Mouse (Mus musculus) myocyte (in vitro differentiated cells): ENCODE measurements at regions not wholly inside any gene's neighbourhood (a gene's known extent, or its start where the extent isn't known, plus 50 kb on each side); places are given as distances from the start of the nearest gene placed in this dataset.

Experiments
- H3K27me3 ChIP-seq: one replicate; pipeline ENCODE4 v1.6.1; 2011; ENCODE audit not compliant: control insufficient read depth, insufficient read depth, insufficient read length
- H3K36me3 ChIP-seq: one replicate; pipeline ENCODE4 v1.6.1; 2011; ENCODE audit not compliant: control insufficient read depth, insufficient read depth
- H3K4me2 ChIP-seq: one replicate; pipeline ENCODE4 v1.6.1; 2011; ENCODE audit warnings: low read depth, control low read depth
- H3K4me3 ChIP-seq: one replicate; pipeline ENCODE4 v1.5.1; 2011; ENCODE audit warnings: mild to moderate bottlenecking, control low read depth, moderate library complexity
- H3K79me2 ChIP-seq: one replicate; pipeline ENCODE4 v1.6.1; 2011; ENCODE audit not compliant: control insufficient read depth, insufficient read depth
- H3ac ChIP-seq: one replicate; pipeline ENCODE4 v1.6.1; 2011; ENCODE audit not compliant: control insufficient read depth, insufficient read length
- CEBPB ChIP-seq: IDR thresholded peaks from 2 replicates; pipeline ENCODE4 v1.6.1; 2011; ENCODE audit warnings: mild to moderate bottlenecking, moderate library complexity; ENCODE audit not compliant: poor library complexity, insufficient read depth, severe bottlenecking
- E2F4 ChIP-seq: IDR thresholded peaks from one replicate; pipeline ENCODE4 v1.6.1; 2011; ENCODE audit warnings: mild to moderate bottlenecking, control low read depth, moderate library complexity; ENCODE audit not compliant: insufficient read depth
- MAX ChIP-seq: IDR thresholded peaks from one replicate; pipeline ENCODE4 v1.6.1; 2011; ENCODE audit warnings: low read depth, mild to moderate bottlenecking, control low read depth
- MYOD1 ChIP-seq, 3 experiments: IDR thresholded peaks; one replicate each; pipeline ENCODE4 v1.6.1; 2011; ENCODE audit warnings: control low read depth in 2 of 3, low read depth in 2 of 3, mild to moderate bottlenecking in 2 of 3, moderate library complexity in 1 of 3; ENCODE audit not compliant: insufficient read length in 2 of 3, control insufficient read depth in 1 of 3
- MYOG ChIP-seq, 3 experiments: IDR thresholded peaks; one replicate each; pipeline ENCODE4 v1.6.1; 2011; ENCODE audit warnings: control low read depth in 2 of 3, low read depth in 2 of 3, mild to moderate bottlenecking in 2 of 3; ENCODE audit not compliant: insufficient read length in 2 of 3, control insufficient read depth in 1 of 3, insufficient read depth in 1 of 3
- POLR2A ChIP-seq: IDR thresholded peaks from one replicate; pipeline ENCODE4 v1.6.1; 2011; ENCODE audit warnings: low read depth, mild to moderate bottlenecking, control low read depth, moderate library complexity; ENCODE audit not compliant: insufficient read length
- POLR2AphosphoS2 ChIP-seq: IDR thresholded peaks from one replicate; pipeline ENCODE4 v1.6.1; 2011; ENCODE audit warnings: low read depth, control low read depth; ENCODE audit not compliant: insufficient read length
- REST ChIP-seq: IDR thresholded peaks from one replicate; pipeline ENCODE4 v1.6.1; 2011; ENCODE audit warnings: mild to moderate bottlenecking, control low read depth, moderate library complexity; ENCODE audit not compliant: insufficient read depth, insufficient read length
- SRF ChIP-seq: IDR thresholded peaks from one replicate; pipeline ENCODE4 v1.6.1; 2011; ENCODE audit warnings: low read depth; ENCODE audit not compliant: control insufficient read depth, insufficient read length
- TCF12 ChIP-seq: IDR thresholded peaks from one replicate; pipeline ENCODE4 v1.6.1; 2011; ENCODE audit warnings: mild to moderate bottlenecking, control low read depth; ENCODE audit not compliant: poor library complexity, insufficient read depth, severe bottlenecking
- TCF3 ChIP-seq: IDR thresholded peaks from one replicate; pipeline ENCODE4 v1.6.1; 2011; ENCODE audit warnings: low read depth, control low read depth; ENCODE audit not compliant: insufficient read length
- USF1 ChIP-seq: IDR thresholded peaks from one replicate; pipeline ENCODE4 v1.6.1; 2011; ENCODE audit warnings: low read depth, mild to moderate bottlenecking, control low read depth, moderate library complexity

DNA sequence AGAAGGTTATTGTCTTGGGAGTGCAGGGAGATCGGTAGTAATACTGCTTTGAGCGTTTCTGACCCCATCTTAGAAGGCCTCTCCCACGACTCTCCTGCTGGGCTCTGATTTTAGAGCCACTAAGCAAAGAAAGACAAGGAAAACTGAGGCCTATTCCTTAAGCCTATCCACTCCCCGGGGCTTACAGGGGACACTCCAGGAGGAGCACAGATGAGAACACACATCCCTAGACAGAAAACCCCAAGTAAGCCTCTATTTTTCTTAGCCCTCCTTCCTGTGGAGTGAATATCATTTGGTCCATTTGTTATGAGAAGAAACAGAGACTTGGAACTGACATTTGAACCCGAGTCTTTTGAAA lies 67.7 kb upstream of the Ubash3b start:
- no peaks in the 10 kb centered on the region for H3K79me2 ChIP-seq
- H3ac ChIP-seq, result no peak overlapping the region
- H3K4me3 ChIP-seq, result no peak overlapping the region
- H3K36me3 ChIP-seq, result no peaks in the 10 kb centered on the region
- peak overlapping the region; percentile 79 for H3K4me2 ChIP-seq
- TF ChIP-seq TCF12, result no peak
- no peak for TF ChIP-seq MYOD1 (IDR thresholded peaks at IDR 0.05; ENCODE audit: control insufficient read depth in 1 of 3, insufficient read length in 2 of 3, low read depth in 2 of 3)
- TF ChIP-seq SRF, result no peak
- TF ChIP-seq CEBPB, result no peak
- TF ChIP-seq POLR2AphosphoS2, result no peak
- no peak for TF ChIP-seq MYOG (IDR thresholded peaks at IDR 0.05; ENCODE audit: control insufficient read depth in 1 of 3, insufficient read depth in 1 of 3, insufficient read length in 2 of 3, low read depth in 2 of 3)
- no peak for TF ChIP-seq TCF3
- TF ChIP-seq MAX, result no peak
- no peak for TF ChIP-seq E2F4
- no peak for TF ChIP-seq REST
- TF ChIP-seq USF1, result no peak
- no peak for TF ChIP-seq POLR2A
- no peaks in the 10 kb centered on the region for H3K27me3 ChIP-seq

DNA sequence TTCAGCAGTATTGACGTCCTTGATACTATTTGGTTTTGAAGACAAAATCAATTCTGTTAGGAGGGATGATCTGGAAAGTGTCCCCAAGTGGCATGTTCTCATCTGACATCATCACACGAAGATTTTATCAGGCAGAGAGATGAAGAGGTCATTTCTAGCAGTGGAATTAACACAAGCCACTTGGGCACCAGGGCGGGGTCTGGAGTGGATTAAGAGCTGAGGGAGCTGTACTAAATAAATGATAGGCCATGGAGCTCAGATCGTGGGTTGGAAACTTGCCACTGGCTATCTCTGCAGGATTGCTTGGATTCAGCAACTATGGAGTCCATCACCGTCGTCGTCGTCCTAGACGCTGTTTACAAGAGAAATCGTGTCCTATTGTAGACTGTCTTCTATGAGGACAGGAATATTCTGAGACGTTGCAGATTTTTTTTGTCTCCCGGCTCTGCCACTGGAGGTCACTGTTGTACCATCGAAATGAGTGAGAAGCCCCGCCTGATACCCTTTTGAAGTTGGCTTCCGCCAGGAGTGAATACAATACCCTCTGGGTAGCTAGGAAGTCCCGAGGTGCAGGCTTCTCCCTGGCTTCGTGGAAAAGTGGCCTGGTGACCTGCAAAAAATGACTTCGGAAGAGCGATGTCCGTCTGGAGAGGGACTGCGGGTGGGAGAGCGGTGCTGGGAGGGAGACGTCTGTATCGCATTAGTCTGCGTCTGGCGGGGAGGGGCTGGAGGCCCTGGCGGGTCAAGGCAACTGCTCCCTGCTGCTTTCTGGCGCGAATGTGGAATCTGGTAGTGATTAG lies 67.1 kb upstream of the Ubash3b start:
- no peak for TF ChIP-seq SRF
- TF ChIP-seq MYOD1 (IDR thresholded peaks at IDR 0.05; ENCODE audit: control insufficient read depth in 1 of 3, insufficient read length in 2 of 3, low read depth in 2 of 3), result no peak
- TF ChIP-seq TCF3, result no peak
- TF ChIP-seq POLR2A, result no peak
- TF ChIP-seq MYOG (IDR thresholded peaks at IDR 0.05; ENCODE audit: control insufficient read depth in 1 of 3, insufficient read depth in 1 of 3, insufficient read length in 2 of 3, low read depth in 2 of 3), result no peak
- TF ChIP-seq POLR2AphosphoS2, result no peak
- TF ChIP-seq MAX, result no peak
- no peak for TF ChIP-seq CEBPB
- TF ChIP-seq E2F4, result no peak
- TF ChIP-seq TCF12, result no peak
- TF ChIP-seq REST, result no peak
- Histone ChIP-seq H3K4me3 (no peak overlapping the region), H3K79me2 (no peaks in the 10 kb centered on the region), H3K27me3 (no peaks in the 10 kb centered on the region), H3K36me3 (no peaks in the 10 kb centered on the region), H3ac (no peak overlapping the region), H3K4me2 (peak overlapping the region; percentile 79)

DNA sequence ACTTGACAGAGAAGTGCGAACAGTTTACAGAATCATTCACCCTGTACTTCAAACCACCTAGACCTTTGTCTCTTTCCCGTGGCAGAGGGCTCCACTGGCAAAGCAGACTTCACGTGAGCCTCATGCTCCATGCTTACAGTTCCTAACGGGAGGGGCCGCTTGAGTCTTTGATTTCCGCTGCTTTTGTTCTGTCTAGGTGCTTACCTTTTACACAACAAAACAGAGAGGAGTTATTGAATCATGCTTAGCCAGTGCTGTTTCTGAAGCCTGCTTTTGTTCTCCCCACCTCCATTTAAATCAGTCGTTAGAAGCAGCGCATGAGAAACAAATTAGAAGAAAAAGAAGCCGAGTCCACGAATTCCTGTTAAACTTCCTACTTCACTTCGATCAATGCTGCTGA lies 61.9 kb upstream of the Ubash3b start:
- Histone ChIP-seq H3K27me3 (no peaks in the 10 kb centered on the region), H3K36me3 (no peaks in the 10 kb centered on the region), H3K4me3 (no peak overlapping the region), H3K4me2 (no peak overlapping the region), H3ac (no peak overlapping the region), H3K79me2 (no peaks in the 10 kb centered on the region)
- TF ChIP-seq POLR2AphosphoS2 (no peak), MYOD1 (IDR thresholded peaks at IDR 0.05; ENCODE audit: control insufficient read depth in 1 of 3, insufficient read length in 2 of 3, low read depth in 2 of 3) (no peak), TCF12 (no peak), E2F4 (no peak), POLR2A (no peak), MYOG (IDR thresholded peaks at IDR 0.05; ENCODE audit: control insufficient read depth in 1 of 3, insufficient read depth in 1 of 3, insufficient read length in 2 of 3, low read depth in 2 of 3) (no peak), CEBPB (no peak), USF1 (no peak)

DNA sequence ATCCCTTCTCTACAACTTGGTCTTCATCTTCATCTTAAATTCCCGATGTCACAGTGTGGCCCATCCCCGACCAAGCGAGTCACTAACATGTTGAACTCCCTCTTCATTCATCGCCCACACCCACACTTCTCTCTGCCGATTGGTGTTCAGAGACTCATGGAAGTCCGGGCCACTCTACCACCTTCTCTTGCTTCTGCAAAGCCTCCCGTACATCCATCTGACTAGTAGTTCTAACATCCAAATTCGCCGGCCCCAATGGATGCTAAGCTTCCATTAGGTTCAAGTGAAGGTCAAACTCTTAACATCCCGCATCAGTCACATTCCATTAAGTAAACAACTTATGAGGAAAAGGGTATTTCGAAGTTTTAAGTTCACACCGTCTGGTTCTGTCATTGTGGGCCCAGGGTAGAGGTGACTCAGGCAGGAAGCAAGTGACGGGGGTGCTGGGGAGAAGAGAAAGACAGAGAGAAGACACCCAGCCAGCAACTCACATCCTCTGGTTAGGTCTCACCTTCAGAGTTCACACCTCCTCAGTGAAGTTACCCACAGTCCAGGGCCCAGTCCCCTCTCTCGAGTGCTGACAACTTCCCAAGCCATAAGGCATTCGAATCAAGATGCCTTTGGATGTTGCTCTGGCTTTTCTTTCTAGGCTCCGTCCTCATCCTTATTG lies 61.0 kb upstream of the Ubash3b start:
- Histone ChIP-seq H3K4me2 (no peak overlapping the region), H3K27me3 (no peaks in the 10 kb centered on the region), H3K36me3 (no peaks in the 10 kb centered on the region), H3K4me3 (no peak overlapping the region), H3K79me2 (no peaks in the 10 kb centered on the region), H3ac (no peak overlapping the region)
- no peak for TF ChIP-seq MAX
- no peak for TF ChIP-seq E2F4
- TF ChIP-seq MYOG (IDR thresholded peaks at IDR 0.05; ENCODE audit: control insufficient read depth in 1 of 3, insufficient read depth in 1 of 3, insufficient read length in 2 of 3, low read depth in 2 of 3), result no peak
- TF ChIP-seq SRF, result no peak
- no peak for TF ChIP-seq POLR2AphosphoS2
- TF ChIP-seq MYOD1 (IDR thresholded peaks at IDR 0.05; ENCODE audit: control insufficient read depth in 1 of 3, insufficient read length in 2 of 3, low read depth in 2 of 3), result no peak
- TF ChIP-seq CEBPB, result no peak
- no peak for TF ChIP-seq POLR2A
- no peak for TF ChIP-seq TCF3
- TF ChIP-seq TCF12, result no peak
- no peak for TF ChIP-seq USF1
